Mouse (Mus musculus) neutrophil, adult 59 days (primary cell): ENCODE results near the gene Gm1527. TPM values are rescaled to one million over a fixed set of nuclear protein-coding genes. Genes with fewer than 3 reads are reported as not detected.

ENCODE experiments used
- total RNA-seq, 2 experiments: library from RNA; stranded (reverse); gene quantifications; 1 replicate in 1 of 2; 2 replicates in 1 of 2; pipeline ENCODE4 v1.2.4; 2023

Gm1527 gene
- not detected for total RNA-seq

DNA sequence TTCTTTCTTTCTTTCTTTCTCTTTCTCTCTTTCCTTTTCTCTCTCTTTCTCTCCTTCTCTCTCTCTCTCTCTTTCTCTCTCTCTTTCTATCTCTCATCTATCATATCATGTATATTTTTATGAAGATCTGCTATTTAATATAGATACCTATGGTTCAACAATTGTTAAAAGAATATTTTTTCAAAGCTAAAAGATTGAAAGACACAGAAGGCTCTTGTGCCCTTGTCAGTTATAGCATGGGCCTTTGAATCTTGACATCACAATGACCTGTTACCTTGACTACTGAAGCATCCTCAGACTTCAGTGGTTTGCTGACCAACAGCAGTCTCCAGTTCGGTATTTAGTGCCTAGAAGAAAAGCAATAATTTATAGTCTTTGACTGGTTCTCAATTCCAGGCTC is at the start of gene Gm1527:
Gene Gm1527, plus strand, starts transcription at position 301 of the 400 bp plus-strand sequence.

Other genes starting within 250 kb of the Gm1527 start
- gene Slc2a2, start 194.7 kb upstream of the Gm1527 start, total RNA-seq: not detected
- gene Eif5a2, start 111.3 kb upstream of the Gm1527 start, total RNA-seq: 1 to 10 TPM in 1 of 2 experiments, under 1 TPM in 1; 0.93 to 1.4 TPM
- 100 to 1,000 TPM; 142 to 152 TPM for gene Rpl22l1, start 87.2 kb upstream of the Gm1527 start, total RNA-seq
- gene Egfem1, start 189.4 kb downstream of the Gm1527 start, total RNA-seq: not detected